Mouse (Mus musculus) ES-Bruce4 (cell line): ENCODE results near the gene 2210010C04Rik. TPM values are rescaled to one million over a fixed set of nuclear protein-coding genes. Genes with fewer than 3 reads are reported as not detected.
"Not testable (repeated sequence)": the region's sequence is repeated elsewhere in the genome, so short reads cannot be mapped to it uniquely, and the experiment has no call there.

ENCODE experiments used
- H3K27ac ChIP-seq: 2 replicates; pipeline ENCODE4 v1.5.1; 2012; ENCODE audit warnings: low read length, inconsistent platforms; ENCODE audit not compliant: insufficient read depth
- H3K27me3 ChIP-seq: 2 replicates; pipeline ENCODE4 v1.6.1; 2012; ENCODE audit warnings: mild to moderate bottlenecking, low read length, inconsistent platforms; ENCODE audit not compliant: control insufficient read depth, poor library complexity, insufficient read depth, severe bottlenecking
- H3K36me3 ChIP-seq: 2 replicates; pipeline ENCODE4 v1.6.1; 2012; ENCODE audit warnings: inconsistent platforms, mild to moderate bottlenecking, low read length, moderate library complexity; ENCODE audit not compliant: control insufficient read depth, poor library complexity, insufficient read depth, severe bottlenecking
- H3K4me1 ChIP-seq: one replicate; pipeline ENCODE4 v1.8.1; 2011; ENCODE audit warnings: low read length; ENCODE audit not compliant: control insufficient read depth, insufficient read depth
- H3K4me3 ChIP-seq: 2 replicates; pipeline ENCODE4 v1.5.1; 2011; ENCODE audit warnings: low read depth, mild to moderate bottlenecking, low read length
- H3K9ac ChIP-seq: 2 replicates; pipeline ENCODE4 v1.6.1; 2012; ENCODE audit warnings: low read depth, mild to moderate bottlenecking, inconsistent platforms; ENCODE audit not compliant: poor library complexity, severe bottlenecking
- H3K9me3 ChIP-seq: replicated peaks from 2 replicates; pipeline ENCODE4 v1.6.1; 2012; ENCODE audit warnings: mild to moderate bottlenecking, low read length, inconsistent platforms; ENCODE audit not compliant: control insufficient read depth, poor library complexity, insufficient read depth, severe bottlenecking
- CTCF ChIP-seq: IDR thresholded peaks from one replicate; pipeline ENCODE4 v1.8.1; 2011; ENCODE audit warnings: low read depth, low read length
- EP300 ChIP-seq: IDR thresholded peaks from 2 replicates; pipeline ENCODE4 v1.6.1; 2011; ENCODE audit warnings: low read depth, low read length; ENCODE audit not compliant: insufficient read depth
- POLR2A ChIP-seq: IDR thresholded peaks from one replicate; pipeline ENCODE4 v1.8.1; 2011; ENCODE audit warnings: low read length; ENCODE audit not compliant: insufficient read depth
- polyA plus RNA-seq: library from polyadenylated mRNA; stranded (reverse); fragments of >200 nt; gene quantifications from 2 replicates; pipeline ENCODE4 v1.2.4, GENCODE M21; 2011; ENCODE audit warnings: low read depth; ENCODE audit not compliant: missing spikeins, insufficient read depth, insufficient read length

The 2210010C04Rik gene
- polyA plus RNA-seq, 1 experiment: not detected

GRCm38 (mm10) chr6:41015065-41015464, 20.2 kb downstream of the 2210010C04Rik start:
- H3K4me3 ChIP-seq: no peak overlapping the region
- H3K27ac ChIP-seq: no peak overlapping the region
- no peaks in the 10 kb centered on the region for H3K36me3 ChIP-seq
- no peaks in the 10 kb centered on the region for H3K27me3 ChIP-seq
- H3K9ac ChIP-seq: no peak overlapping the region
- TF ChIP-seq CTCF (no peak), EP300 (no peak), POLR2A (no peak)
- no peaks in the 10 kb centered on the region for H3K4me1 ChIP-seq
- no peaks in the 10 kb centered on the region for H3K9me3 ChIP-seq

GRCm38 (mm10) chr6:40999379-40999778, 35.9 kb downstream of the 2210010C04Rik start, which contains the start of gene Gm2663:
Gene Gm2663, minus strand, starts transcription at chr6:40999479.
- not testable (repeated sequence) for H3K9me3 ChIP-seq, H3K9ac ChIP-seq, H3K4me3 ChIP-seq, H3K36me3 ChIP-seq, H3K27me3 ChIP-seq, H3K4me1 ChIP-seq, H3K27ac ChIP-seq

Other genes starting within 250 kb of the 2210010C04Rik start
- gene Moxd2, start 148.0 kb downstream of the 2210010C04Rik start, polyA plus RNA-seq: not detected in 2 replicates
- not detected in 2 replicates for gene Prss58, start 135.1 kb downstream of the 2210010C04Rik start, polyA plus RNA-seq
- gene 1700074P13Rik, start 95.0 kb downstream of the 2210010C04Rik start, polyA plus RNA-seq: not detected in 2 replicates
- gene Gm4744, start 83.6 kb downstream of the 2210010C04Rik start, polyA plus RNA-seq: not detected in 2 replicates
- gene 1810009J06Rik, start 70.8 kb downstream of the 2210010C04Rik start, polyA plus RNA-seq: not detected in 2 replicates
- gene Gm2663, start 36.0 kb downstream of the 2210010C04Rik start, polyA plus RNA-seq: not detected in 2 replicates